ENCODE assay signal across 17 mouse cellular contexts in the genomic region with DNA sequence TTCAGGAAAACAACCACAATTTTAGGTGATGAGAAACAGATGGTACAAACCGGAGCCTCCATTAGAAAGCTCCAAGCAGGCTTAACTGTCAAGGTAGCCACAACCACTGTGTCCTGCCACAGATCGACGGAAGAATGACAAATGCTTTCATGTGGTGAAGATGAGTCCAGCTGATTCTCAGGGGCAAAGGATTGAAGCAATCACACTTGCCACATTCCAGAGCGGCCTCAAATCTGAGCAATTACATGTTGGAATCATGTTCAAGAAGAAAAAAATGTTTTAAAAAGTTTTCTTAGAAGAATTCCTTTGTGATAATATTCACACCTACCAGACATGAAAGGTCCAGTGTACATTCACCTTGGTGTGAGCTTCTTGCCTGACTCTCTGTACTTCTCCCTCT.
"Had no signal": no experiment of that assay in that cellular context is flagged by ENCODE, and none has a peak within 500 bp of the region (broad histone marks: within the 10 kb centered on the region; RNA-seq: fewer than 3 reads in every experiment).

No protein-coding gene starts in this region.

- H3K9me3 ChIP-seq: lung, embryonic 15.5 days; megakaryocyte, embryonic 14.5 days; midbrain, embryonic 13.5 days; neural tube, embryonic 12.5 days had no signal

- H3K27me3 ChIP-seq: lung, embryonic 15.5 days; megakaryocyte, embryonic 14.5 days; midbrain, embryonic 13.5 days; neural tube, embryonic 12.5 days had no signal

- H3K27ac ChIP-seq: lung, embryonic 15.5 days; macrophage; midbrain, embryonic 13.5 days; neural tube, embryonic 12.5 days had no signal

- H3K4me1 ChIP-seq: lung, embryonic 15.5 days; megakaryocyte, embryonic 14.5 days; midbrain, embryonic 13.5 days; neural tube, embryonic 12.5 days had no signal

- H3K9ac ChIP-seq: liver, postnatal 0 days; lung, embryonic 15.5 days; midbrain, embryonic 13.5 days; neural tube, embryonic 12.5 days had no signal

- H3K4me3 ChIP-seq: lung, embryonic 15.5 days; megakaryocyte, embryonic 14.5 days; midbrain, embryonic 13.5 days; neural tube, embryonic 12.5 days had no signal

- H3K36me3 ChIP-seq: lung, embryonic 15.5 days; midbrain, embryonic 13.5 days; neural tube, embryonic 12.5 days had no signal

- ATAC-seq: liver, postnatal 0 days; lung, postnatal 0 days; midbrain, embryonic 13.5 days; midbrain, embryonic 16.5 days had no signal

- DNase-seq: liver, postnatal 0 days; lung, adult 2 months; lung, postnatal 14 days; lung, postnatal 36 days; right cerebral cortex, postnatal 14 days; spleen, adult 18-20 months; thymus, adult 18-20 months; thymus, postnatal 14 days; thymus, postnatal 36 days had no signal

- H3K4me2 ChIP-seq: lung, embryonic 15.5 days; midbrain, embryonic 11.5 days; midbrain, embryonic 13.5 days; neural tube, embryonic 12.5 days had no signal
